Mouse (Mus musculus) embryonic facial prominence, embryonic 14.5 days (tissue): ENCODE data around the gene Hist1h2ah. TPM values are rescaled to one million over a fixed set of nuclear protein-coding genes. Genes with fewer than 3 reads are reported as not detected.
"Not testable (repeated sequence)": the region's sequence is repeated elsewhere in the genome, so short reads cannot be mapped to it uniquely, and the experiment has no call there.

Source experiments
- ATAC-seq: fragments of 200-750 bp; cut with Nextera tagmentation; 2 replicates; pipeline ENCODE4 v1.8.0; 2017; ENCODE audit warnings: low read depth, moderate number of reproducible peaks, moderate TSS enrichment
- DNase-seq: peaks from one replicate; pipeline ENCODE4 v3.0.0-alpha.2; 2015; ENCODE audit warnings: low spot score
- H3K27ac ChIP-seq: fragments of 300-500 bp; sonication (generic); replicated peaks from 2 replicates; pipeline ENCODE4 v1.5.1; 2014; ENCODE audit warnings: low read depth, mild to moderate bottlenecking, low read length, moderate library complexity
- H3K27me3 ChIP-seq: fragments of 300-500 bp; sonication (generic); replicated peaks from 2 replicates; pipeline ENCODE4 v1.6.1; 2014; ENCODE audit warnings: low read length; ENCODE audit not compliant: control insufficient read depth, insufficient read depth
- H3K36me3 ChIP-seq: fragments of 300-500 bp; sonication (generic); 2 replicates; pipeline ENCODE4 v1.6.1; 2014; ENCODE audit warnings: low read length, mixed read lengths; ENCODE audit not compliant: control insufficient read depth, insufficient read depth
- H3K4me1 ChIP-seq: fragments of 300-500 bp; sonication (generic); 2 replicates; pipeline ENCODE4 v1.6.1; 2014; ENCODE audit warnings: antibody characterized with exemption, low read length; ENCODE audit not compliant: control insufficient read depth, insufficient read depth
- H3K4me2 ChIP-seq: fragments of 300-500 bp; sonication (generic); 2 replicates; pipeline ENCODE4 v1.6.1; 2014; ENCODE audit warnings: low read depth, mild to moderate bottlenecking, low read length, moderate library complexity, mixed read lengths
- H3K4me3 ChIP-seq: fragments of 300-500 bp; sonication (generic); 2 replicates; pipeline ENCODE4 v1.5.1; 2014; ENCODE audit warnings: low read depth, mild to moderate bottlenecking, low read length
- H3K9ac ChIP-seq: fragments of 300-500 bp; sonication (generic); 2 replicates; pipeline ENCODE4 v1.6.1; 2014; ENCODE audit warnings: low read depth, mild to moderate bottlenecking, low read length, moderate library complexity, mixed read lengths
- H3K9me3 ChIP-seq: fragments of 300-500 bp; sonication (generic); 2 replicates; pipeline ENCODE4 v1.6.1; 2016; ENCODE audit warnings: low read length; ENCODE audit not compliant: control insufficient read depth
- WGBS: fragments of 180-500 bp; shearing (Covaris S2); extraction: QIAGEN DNeasy Blood & Tissue Kit; methylation state at CpG from one replicate; pipeline ENCODE4 v1.1.7; 2014; 5-methylcytosine and 5-hydroxymethylcytosine counted together
- polyA plus RNA-seq: library from polyadenylated mRNA; unstranded; fragments of >200 nt; fragmentation: Nextera tagmentation; extraction: Ambion mirVana; gene quantifications from 2 replicates; pipeline ENCODE4 v1.2.1, GENCODE M21; 2014

Gene Hist1h2ah
- 13.1 TPM in 1 of 2 replicates, not detected in the other for polyA plus RNA-seq

DNA sequence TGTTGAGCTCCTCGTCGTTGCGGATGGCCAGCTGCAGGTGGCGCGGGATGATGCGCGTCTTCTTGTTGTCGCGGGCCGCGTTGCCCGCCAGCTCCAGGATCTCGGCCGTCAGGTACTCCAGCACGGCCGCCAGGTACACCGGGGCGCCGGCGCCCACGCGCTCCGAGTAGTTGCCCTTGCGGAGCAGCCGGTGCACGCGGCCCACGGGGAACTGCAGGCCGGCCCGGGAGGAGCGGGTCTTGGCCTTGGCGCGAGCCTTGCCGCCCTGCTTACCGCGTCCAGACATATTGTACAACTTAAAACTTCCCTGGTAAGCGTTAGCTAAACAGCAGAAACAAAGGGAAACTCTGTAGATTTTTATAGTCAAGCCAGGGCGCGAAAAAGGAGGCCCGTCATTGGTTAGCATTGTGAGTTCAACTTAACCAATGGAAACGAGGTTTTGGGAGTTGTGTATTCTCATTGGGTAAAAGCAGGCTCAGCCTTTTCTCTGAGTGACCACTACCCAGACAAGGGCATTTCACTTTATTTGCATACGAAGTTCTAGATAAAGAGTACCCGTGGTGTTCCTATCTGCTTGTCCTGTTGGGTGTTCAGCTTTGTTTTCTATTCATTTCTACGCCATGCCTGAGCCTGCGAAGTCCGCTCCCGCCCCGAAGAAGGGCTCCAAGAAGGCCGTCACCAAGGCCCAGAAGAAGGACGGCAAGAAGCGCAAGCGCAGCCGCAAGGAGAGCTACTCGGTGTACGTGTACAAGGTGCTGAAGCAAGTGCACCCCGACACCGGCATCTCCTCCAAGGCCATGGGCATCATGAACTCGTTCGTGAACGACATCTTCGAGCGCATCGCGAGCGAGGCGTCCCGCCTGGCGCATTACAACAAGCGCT lies at the start of gene Hist1h2ah, which contains the start of gene Hist1h2bk:
Hist1h2ah (minus strand) TSS at position 302 of the 882 bp plus-strand sequence.
Hist1h2bk (plus strand) TSS at position 604 of the 882 bp plus-strand sequence.
- not testable (repeated sequence) for H3K9me3 ChIP-seq, H3K27me3 ChIP-seq, H3K36me3 ChIP-seq
- peak; percentile 99 for DNase-seq
- H3K4me3 ChIP-seq: peak within 1 kb of the TSS; percentile 41
- H3K4me1 ChIP-seq: peaks cover 18% of the 10 kb centered on the region
- peak; percentile 97 for ATAC-seq
- H3K27ac ChIP-seq: peak within 1 kb of the TSS; percentile 88
- 0% methylated on average over 20 of the region's 69 CpGs for WGBS
- peak within 1 kb of the TSS; percentile 64 for H3K4me2 ChIP-seq
- peak within 1 kb of the TSS; percentile 72 for H3K9ac ChIP-seq

DNA sequence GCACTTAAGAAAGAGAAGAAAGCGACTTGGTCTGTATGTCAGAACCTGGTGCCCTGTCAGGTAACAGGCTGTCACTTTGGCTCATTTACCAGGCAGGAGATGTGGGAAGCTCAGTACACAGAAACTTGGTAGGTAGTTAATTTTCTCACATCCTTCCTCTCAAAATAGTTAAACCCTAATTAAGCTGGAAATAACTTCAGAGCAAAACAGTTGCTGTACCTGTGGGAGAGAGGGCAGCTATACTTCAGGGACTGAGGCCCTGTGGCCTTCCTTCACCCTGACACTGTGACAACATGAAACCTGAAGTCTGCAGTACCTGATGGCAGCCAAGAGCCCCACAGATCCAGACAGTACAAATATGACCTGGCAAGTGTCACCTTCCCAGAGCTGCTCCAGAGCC lies 48.8 kb upstream of the Hist1h2ah start, which contains the start of gene Vmn1r188:
Vmn1r188 (plus strand) TSS at position 301 of the 400 bp plus-strand sequence.
- WGBS: 63% methylated on average over 1 of the region's 1 CpGs
- H3K27ac ChIP-seq, DNase-seq, H3K4me1 ChIP-seq, H3K4me2 ChIP-seq, H3K9me3 ChIP-seq, H3K9ac ChIP-seq, H3K36me3 ChIP-seq, H3K27me3 ChIP-seq, ATAC-seq, H3K4me3 ChIP-seq: not testable (repeated sequence)

DNA sequence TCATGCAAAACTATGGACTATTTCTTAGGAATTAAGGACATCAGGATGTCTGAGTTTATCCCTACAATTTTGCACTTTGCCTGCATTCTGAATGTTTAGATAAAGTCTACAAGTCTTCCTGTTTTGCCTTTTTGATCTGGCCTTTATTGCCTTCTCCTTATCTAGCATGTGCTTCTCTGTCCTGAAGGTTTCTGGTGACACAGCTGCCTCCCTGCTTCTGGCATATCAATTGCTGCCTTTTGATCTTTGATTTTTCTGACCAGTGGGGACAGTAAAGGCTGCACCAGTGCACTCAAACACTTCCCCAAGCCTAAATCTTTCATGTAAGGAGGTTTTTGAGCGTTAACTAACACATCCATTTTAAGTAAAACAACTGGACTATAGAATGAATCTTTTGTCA lies 28.1 kb upstream of the Hist1h2ah start:
- ATAC-seq (no peak), DNase-seq (no peak)
- Histone ChIP-seq H3K27me3 (no peaks in the 10 kb centered on the region), H3K27ac (no peak overlapping the region), H3K36me3 (no peaks in the 10 kb centered on the region), H3K4me2 (no peak overlapping the region), H3K9ac (no peak overlapping the region), H3K9me3 (0 out of 2 replicates have a peak, but pooled peaks cover 3% of the 10 kb centered on the region), H3K4me1 (no peaks in the 10 kb centered on the region), H3K4me3 (no peak overlapping the region)
- 50% methylated on average over 1 of the region's 1 CpGs for WGBS

DNA sequence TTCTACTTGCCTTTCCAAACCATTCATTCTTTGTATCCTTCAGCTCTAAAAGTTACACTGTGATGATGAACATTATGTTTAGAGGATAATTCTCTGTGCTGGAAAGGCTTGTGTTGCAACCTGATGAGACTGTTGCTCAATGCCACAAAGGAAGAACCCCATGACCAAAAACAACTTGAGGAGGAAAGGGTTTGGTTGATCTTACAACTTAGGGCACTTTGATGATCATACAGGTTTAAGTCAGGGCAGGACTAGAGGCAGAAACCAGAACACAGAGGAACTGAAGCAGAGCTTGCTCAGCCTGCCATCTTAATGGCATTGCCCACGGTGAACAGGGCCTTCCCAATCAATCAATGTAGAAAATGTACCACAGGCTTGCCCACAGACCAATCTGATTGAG lies 26.1 kb upstream of the Hist1h2ah start:
- Histone ChIP-seq H3K4me2 (no peak overlapping the region), H3K9me3 (0 out of 2 replicates have a peak, but pooled peaks cover under 1% of the 10 kb centered on the region), H3K36me3 (no peaks in the 10 kb centered on the region), H3K4me3 (no peak overlapping the region), H3K9ac (no peak overlapping the region), H3K27ac (no peak overlapping the region), H3K27me3 (no peaks in the 10 kb centered on the region), H3K4me1 (no peaks in the 10 kb centered on the region)
- WGBS: 85% methylated on average over 1 of the region's 1 CpGs
- DNase-seq (no peak), ATAC-seq (no peak)

DNA sequence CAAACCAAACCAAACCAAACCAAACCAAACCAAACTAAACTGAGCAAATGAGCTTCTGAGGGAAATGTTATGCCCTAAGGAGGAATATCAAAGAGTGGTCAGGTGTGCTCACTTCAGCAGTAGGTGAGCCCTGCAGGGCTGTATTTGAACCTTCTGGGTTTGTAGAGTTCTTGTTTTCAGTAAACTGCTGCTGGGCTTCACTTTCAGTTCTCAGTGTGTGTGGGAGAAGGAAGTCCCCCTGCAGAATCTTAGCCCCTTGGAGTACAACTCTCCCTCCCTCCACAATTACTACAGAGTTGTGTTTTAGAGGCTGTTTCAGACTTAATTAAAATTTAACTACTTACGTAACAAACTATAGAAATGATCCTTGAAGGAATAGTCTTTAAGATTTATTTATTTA lies 18.4 kb upstream of the Hist1h2ah start:
- no peaks in the 10 kb centered on the region for H3K27me3 ChIP-seq
- H3K4me2 ChIP-seq: no peak overlapping the region
- no peak overlapping the region for H3K4me3 ChIP-seq
- H3K4me1 ChIP-seq: no peaks in the 10 kb centered on the region
- no peak for DNase-seq
- H3K9ac ChIP-seq: no peak overlapping the region
- H3K27ac ChIP-seq: no peak overlapping the region
- 92% methylated on average over 1 of the region's 1 CpGs for WGBS
- H3K9me3 ChIP-seq: no peaks in the 10 kb centered on the region
- ATAC-seq: no peak
- no peaks in the 10 kb centered on the region for H3K36me3 ChIP-seq

DNA sequence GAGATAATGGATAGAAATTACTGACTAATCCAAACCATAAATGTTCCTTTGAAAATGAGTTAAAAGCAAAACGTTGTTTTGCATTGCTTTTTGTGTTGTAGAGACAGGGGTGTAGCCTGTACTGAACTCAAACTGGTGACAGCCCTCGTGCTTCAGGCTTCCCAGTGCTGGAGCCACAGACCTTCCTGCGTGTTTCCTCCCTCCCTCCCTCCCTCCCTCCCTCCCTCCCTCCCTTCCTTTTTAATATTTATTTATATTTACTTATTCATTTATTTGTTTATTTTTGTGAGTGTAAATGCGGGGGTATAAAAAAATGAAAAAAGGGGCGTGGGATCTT lies 16.1 kb upstream of the Hist1h2ah start:
- Histone ChIP-seq H3K9me3 (no peaks in the 10 kb centered on the region), H3K4me2 (peak overlapping the region; percentile 75), H3K9ac (peak overlapping the region; percentile 67), H3K4me3 (peak overlapping the region; percentile 59), H3K27me3 (no peaks in the 10 kb centered on the region), H3K4me1 (no peaks in the 10 kb centered on the region), H3K36me3 (no peaks in the 10 kb centered on the region), H3K27ac (peak overlapping the region; percentile 84)
- ATAC-seq (no peak), DNase-seq (no peak)
- WGBS: 8% methylated on average over 5 of the region's 5 CpGs

DNA sequence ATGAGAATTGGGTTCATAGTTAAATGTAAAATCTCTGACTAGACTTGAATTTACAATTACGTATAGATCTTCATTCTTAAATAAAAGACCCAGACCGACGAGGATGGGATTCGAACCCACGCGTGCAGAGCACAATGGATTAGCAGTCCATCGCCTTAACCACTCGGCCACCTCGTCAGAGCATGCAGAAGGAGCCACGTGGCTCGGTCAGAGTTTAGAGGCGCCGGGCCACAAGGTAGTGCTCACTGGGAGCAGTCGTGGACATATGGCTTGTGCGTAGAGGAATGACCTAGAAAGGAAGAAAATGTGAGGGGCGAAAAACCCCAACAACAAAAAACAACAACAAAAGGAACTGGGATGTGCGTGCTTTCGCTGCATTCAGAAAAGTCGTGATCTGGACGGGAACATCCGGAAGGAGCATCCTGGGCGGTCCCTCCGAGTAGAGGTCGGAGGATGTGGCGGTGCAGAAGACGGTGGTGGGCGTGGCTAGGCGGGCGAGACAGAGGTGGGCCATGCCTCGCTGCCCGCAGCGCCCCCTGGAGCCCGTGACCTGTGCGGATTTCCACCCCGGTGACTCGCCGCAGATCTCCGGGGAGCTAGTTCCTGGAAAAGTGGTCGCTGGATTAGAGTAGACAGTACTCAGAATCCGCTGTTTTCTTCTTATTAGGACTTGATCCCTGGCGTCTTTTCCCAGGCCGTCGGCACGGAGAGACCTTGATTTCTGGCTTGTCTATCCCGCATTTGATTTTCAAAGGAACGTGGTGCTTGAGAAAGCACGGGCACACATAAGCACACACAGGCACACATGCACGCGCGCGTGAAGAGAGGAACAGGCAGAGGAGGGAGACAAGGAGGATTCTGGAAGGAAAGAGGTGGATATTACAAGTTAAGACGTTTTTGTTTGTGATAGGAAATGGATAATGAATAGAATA lies 15.5 kb upstream of the Hist1h2ah start:
- peak overlapping the region; percentile 75 for H3K4me2 ChIP-seq
- H3K9me3 ChIP-seq: no peaks in the 10 kb centered on the region
- H3K27ac ChIP-seq: peak overlapping the region; percentile 84
- no peaks in the 10 kb centered on the region for H3K36me3 ChIP-seq
- H3K27me3 ChIP-seq: no peaks in the 10 kb centered on the region
- ATAC-seq (peak; percentile 96), DNase-seq (peak; percentile 95)
- WGBS: under 1% methylated on average over 52 of the region's 52 CpGs
- no peaks in the 10 kb centered on the region for H3K4me1 ChIP-seq
- H3K4me3 ChIP-seq: peak overlapping the region; percentile 59
- H3K9ac ChIP-seq: peak overlapping the region; percentile 67

DNA sequence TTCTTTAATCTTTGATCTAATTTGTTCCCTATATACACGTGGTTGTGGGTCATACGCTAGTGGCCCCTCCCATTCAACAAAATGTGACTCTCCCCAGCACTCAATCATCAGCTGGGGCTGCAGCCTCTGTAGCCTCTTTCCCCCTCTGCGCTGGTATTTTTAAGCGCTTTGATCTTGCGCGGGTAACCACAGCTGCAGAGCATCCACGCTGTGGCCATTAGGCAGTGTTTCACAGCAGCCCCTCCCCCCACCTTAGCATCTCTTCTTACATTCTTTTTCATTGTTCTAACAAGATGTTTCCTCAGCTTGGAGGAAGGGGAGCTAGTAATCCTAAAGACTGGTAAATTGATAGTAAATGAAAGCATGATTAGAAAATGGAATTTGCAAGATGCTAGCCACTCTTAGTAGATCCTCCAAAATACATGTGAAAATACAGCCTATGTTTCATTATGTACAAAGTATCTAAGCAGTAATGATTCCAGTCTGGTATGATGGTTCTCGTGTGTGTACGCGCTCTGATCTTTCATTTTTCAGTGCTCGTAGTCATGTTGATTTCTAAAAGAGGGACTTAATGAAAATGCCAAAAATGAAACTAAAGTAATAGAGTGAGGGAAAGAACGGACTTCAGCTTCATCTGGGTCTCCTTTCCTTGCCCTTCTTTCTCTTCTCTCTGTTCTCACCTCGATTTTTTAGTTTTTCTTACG lies 14.5 kb upstream of the Hist1h2ah start:
- DNase-seq: peak; percentile 90
- Histone ChIP-seq H3K4me2 (peak overlapping the region; percentile 75), H3K9ac (peak overlapping the region; percentile 54), H3K4me1 (no peaks in the 10 kb centered on the region), H3K4me3 (peak overlapping the region; percentile 59), H3K27me3 (no peaks in the 10 kb centered on the region), H3K27ac (peak overlapping the region; percentile 84), H3K36me3 (no peaks in the 10 kb centered on the region), H3K9me3 (no peaks in the 10 kb centered on the region)
- WGBS: under 1% methylated on average over 14 of the region's 14 CpGs
- ATAC-seq: peak; percentile 13; the same call in 1 of the 2 replicates
